Mouse (Mus musculus) lung, postnatal 0 days (tissue): ENCODE data around the gene Hist2h2bb.

Source experiments
- CTCF ChIP-seq: IDR thresholded peaks from 2 replicates; pipeline ENCODE4 v1.5.1; 2016; ENCODE audit warnings: antibody characterized with exemption, mild to moderate bottlenecking
- EP300 ChIP-seq: IDR thresholded peaks from 2 replicates; pipeline ENCODE4 v1.6.1; 2016; ENCODE audit warnings: antibody characterized with exemption, mild to moderate bottlenecking, control low read depth

GRCm38 (mm10) chr3:96277428-96277799 lies 7.9 kb downstream of the Hist2h2bb start:
- no peak for TF ChIP-seq EP300
- TF ChIP-seq CTCF, result peak; percentile 40
